Mouse (Mus musculus) hindbrain, postnatal 0 days (tissue): ENCODE data around the gene Tpk1. TPM values are rescaled to one million over a fixed set of nuclear protein-coding genes. Genes with fewer than 3 reads are reported as not detected.

Experiments used
- ATAC-seq: fragments of 200-750 bp; cut with Nextera tagmentation; 2 replicates; pipeline ENCODE4 v1.8.0; 2017; ENCODE audit warnings: mild to moderate bottlenecking, moderate TSS enrichment, moderate library complexity
- DNase-seq: peaks from one replicate; pipeline ENCODE4 v3.0.0-alpha.2; 2015; ENCODE audit warnings: low spot score
- H3K27ac ChIP-seq: fragments of 300-500 bp; sonication (generic); 2 replicates; pipeline ENCODE4 v1.5.1; 2014; ENCODE audit warnings: mild to moderate bottlenecking
- H3K27me3 ChIP-seq: fragments of 300-500 bp; sonication (generic); 2 replicates; pipeline ENCODE4 v1.6.1; 2014; ENCODE audit warnings: low read length, mixed read lengths; ENCODE audit not compliant: insufficient read depth
- H3K36me3 ChIP-seq: fragments of 300-500 bp; sonication (generic); 2 replicates; pipeline ENCODE4 v1.6.1; 2014; ENCODE audit warnings: low read length, mixed read lengths; ENCODE audit not compliant: insufficient read depth
- H3K4me1 ChIP-seq: fragments of 300-500 bp; sonication (generic); 2 replicates; pipeline ENCODE4 v1.6.1; 2014; ENCODE audit warnings: antibody characterized with exemption, low read length, mixed read lengths; ENCODE audit not compliant: insufficient read depth
- H3K4me2 ChIP-seq: fragments of 300-500 bp; sonication (generic); 2 replicates; pipeline ENCODE4 v1.6.1; 2014; ENCODE audit warnings: low read depth, mild to moderate bottlenecking, low read length, moderate library complexity, mixed read lengths
- H3K4me3 ChIP-seq: fragments of 300-500 bp; sonication (generic); 2 replicates; pipeline ENCODE4 v1.5.1; 2014; ENCODE audit warnings: low read length
- H3K9ac ChIP-seq: fragments of 300-500 bp; sonication (generic); replicated peaks from 2 replicates; pipeline ENCODE4 v1.6.1; 2014; ENCODE audit warnings: mild to moderate bottlenecking, low read length, moderate library complexity, mixed read lengths
- H3K9me3 ChIP-seq: fragments of 300-500 bp; sonication (generic); 2 replicates; pipeline ENCODE4 v1.6.1; 2016; ENCODE audit warnings: low read length, mixed read lengths
- CTCF ChIP-seq: IDR thresholded peaks from 2 replicates; pipeline ENCODE4 v1.5.1; 2016; ENCODE audit warnings: antibody characterized with exemption, control low read depth, low read depth
- WGBS: fragments of 180-500 bp; shearing (Covaris S2); extraction: QIAGEN DNeasy Blood & Tissue Kit; methylation state at CpG from one replicate; pipeline ENCODE4 v1.1.7; 2014; 5-methylcytosine and 5-hydroxymethylcytosine counted together
- polyA plus RNA-seq: library from polyadenylated mRNA; unstranded; fragments of >200 nt; fragmentation: Nextera tagmentation; extraction: Ambion mirVana; gene quantifications from 2 replicates; pipeline ENCODE4 v1.2.1, GENCODE M21; 2015
- total RNA-seq: library from RNA; depleted of rRNA; stranded (reverse); fragments of >200 nt; gene quantifications from 2 replicates; pipeline ENCODE4 v1.2.3, GENCODE M21; 2014

Gene Tpk1
- total and polyA plus RNA-seq, 2 experiments from 2014 or later, result 5.5 to 6.1 TPM

- Histone ChIP-seq H3K4me3 (no peak overlapping the region), H3K36me3 (no peaks in the 10 kb centered on the region), H3K9me3 (no peaks in the 10 kb centered on the region), H3K4me1 (no peaks in the 10 kb centered on the region), H3K27ac (no peak overlapping the region), H3K4me2 (no peak overlapping the region), H3K9ac (no peak overlapping the region), H3K27me3 (no peaks in the 10 kb centered on the region)
- no peak for TF ChIP-seq CTCF
- ATAC-seq (no peak), DNase-seq (no peak)
- WGBS, result 87% methylated on average over 5 of the region's 5 CpGs
Observed at GRCm38 (mm10) chr6:43363291-43363820, 302.7 kb downstream of the Tpk1 start.

GRCm38 (mm10) chr6:43361248-43361647 lies 304.8 kb downstream of the Tpk1 start:
- no peaks in the 10 kb centered on the region for H3K9me3 ChIP-seq
- TF ChIP-seq CTCF, result no peak
- H3K4me2 ChIP-seq, result no peak overlapping the region
- H3K36me3 ChIP-seq, result no peaks in the 10 kb centered on the region
- ATAC-seq, result no peak
- no peak overlapping the region for H3K9ac ChIP-seq
- WGBS, result 44% methylated on average over 5 of the region's 5 CpGs
- H3K4me1 ChIP-seq, result no peaks in the 10 kb centered on the region
- no peak for DNase-seq
- no peaks in the 10 kb centered on the region for H3K27me3 ChIP-seq
- H3K27ac ChIP-seq, result no peak overlapping the region
- H3K4me3 ChIP-seq, result no peak overlapping the region

DNA sequence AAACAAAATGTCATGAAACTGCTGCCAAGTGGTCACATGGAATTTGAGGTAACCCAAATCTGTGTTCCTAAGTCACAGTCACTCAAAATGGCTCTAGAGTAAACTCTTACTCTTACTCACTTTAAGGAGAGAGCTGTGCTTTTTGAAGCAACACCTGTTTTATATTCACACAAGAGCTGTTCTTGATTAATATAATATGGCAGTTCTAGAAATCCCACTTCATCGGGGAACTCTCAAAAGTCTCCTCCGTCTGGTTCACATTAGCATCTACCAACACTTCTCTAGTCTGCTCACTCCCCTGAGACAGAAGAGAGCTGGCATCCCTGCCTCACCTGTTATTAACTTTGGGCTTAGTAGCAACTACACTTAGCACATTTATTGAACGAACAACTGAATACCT lies 305.9 kb downstream of the Tpk1 start:
- H3K9me3 ChIP-seq, result no peaks in the 10 kb centered on the region
- WGBS, result 86% methylated on average over 3 of the region's 3 CpGs
- no peak for TF ChIP-seq CTCF

DNA sequence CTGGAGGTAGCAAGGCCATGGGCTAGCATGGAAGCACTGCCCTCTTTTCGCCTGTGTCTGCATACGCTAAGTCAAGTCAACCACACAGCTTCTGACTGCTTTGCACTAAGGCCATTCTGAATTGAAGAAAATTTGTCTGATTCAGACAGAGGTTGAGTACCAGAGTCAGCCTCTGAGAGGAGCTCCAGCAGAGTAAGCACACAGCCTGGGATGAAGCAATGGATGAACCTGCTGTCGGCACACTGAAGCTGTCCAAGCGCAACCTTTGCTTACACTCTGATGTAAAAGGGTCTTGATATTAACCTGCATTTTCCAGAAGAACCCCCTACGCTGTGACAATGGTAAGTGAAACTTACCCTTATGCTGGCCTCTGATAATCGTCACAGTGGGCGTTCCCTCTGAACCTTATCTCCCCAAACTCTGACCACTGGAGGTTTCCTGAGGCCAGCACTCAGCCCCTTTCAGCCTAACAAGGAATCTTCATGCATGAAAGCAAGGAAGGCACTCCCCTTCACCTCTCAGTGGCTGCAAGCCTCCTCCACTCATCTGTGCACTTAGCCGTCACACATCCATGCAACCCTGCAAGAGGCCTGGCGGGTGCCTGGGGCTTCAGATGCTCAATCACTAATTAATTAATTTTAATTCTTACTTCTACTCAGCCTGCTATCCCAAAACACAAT lies 311.4 kb downstream of the Tpk1 start:
- Histone ChIP-seq H3K27me3 (no peaks in the 10 kb centered on the region), H3K4me3 (no peak overlapping the region), H3K36me3 (no peaks in the 10 kb centered on the region), H3K4me1 (no peaks in the 10 kb centered on the region), H3K27ac (no peak overlapping the region), H3K9ac (no peak overlapping the region), H3K4me2 (no peak overlapping the region), H3K9me3 (no peaks in the 10 kb centered on the region)
- WGBS, result 69% methylated on average over 9 of the region's 9 CpGs
- ATAC-seq (peak; percentile 53; the same call in 1 of the 2 replicates), DNase-seq (no peak)
- TF ChIP-seq CTCF, result 0 out of 2 replicates have a peak, but pooled peaks have one; percentile 18

More for the DNA sequence above, 305.9 kb downstream of the Tpk1 start:
- H3K4me2 ChIP-seq, result no peak overlapping the region
- ATAC-seq (no peak), DNase-seq (no peak)
- H3K4me3 ChIP-seq, result no peak overlapping the region
- no peaks in the 10 kb centered on the region for H3K27me3 ChIP-seq
- H3K27ac ChIP-seq, result no peak overlapping the region
- H3K4me1 ChIP-seq, result no peaks in the 10 kb centered on the region
- H3K9ac ChIP-seq, result no peak overlapping the region
- H3K36me3 ChIP-seq, result no peaks in the 10 kb centered on the region

GRCm38 (mm10) chr6:43353446-43353845 lies 312.6 kb downstream of the Tpk1 start:
- H3K27me3 ChIP-seq, result no peaks in the 10 kb centered on the region
- no peak overlapping the region for H3K9ac ChIP-seq
- DNase-seq (no peak), ATAC-seq (no peak)
- no peak overlapping the region for H3K4me2 ChIP-seq
- 91% methylated on average over 4 of the region's 4 CpGs for WGBS
- TF ChIP-seq CTCF, result no peak
- no peaks in the 10 kb centered on the region for H3K36me3 ChIP-seq
- H3K4me1 ChIP-seq, result no peaks in the 10 kb centered on the region
- no peak overlapping the region for H3K27ac ChIP-seq
- no peaks in the 10 kb centered on the region for H3K9me3 ChIP-seq
- no peak overlapping the region for H3K4me3 ChIP-seq

DNA sequence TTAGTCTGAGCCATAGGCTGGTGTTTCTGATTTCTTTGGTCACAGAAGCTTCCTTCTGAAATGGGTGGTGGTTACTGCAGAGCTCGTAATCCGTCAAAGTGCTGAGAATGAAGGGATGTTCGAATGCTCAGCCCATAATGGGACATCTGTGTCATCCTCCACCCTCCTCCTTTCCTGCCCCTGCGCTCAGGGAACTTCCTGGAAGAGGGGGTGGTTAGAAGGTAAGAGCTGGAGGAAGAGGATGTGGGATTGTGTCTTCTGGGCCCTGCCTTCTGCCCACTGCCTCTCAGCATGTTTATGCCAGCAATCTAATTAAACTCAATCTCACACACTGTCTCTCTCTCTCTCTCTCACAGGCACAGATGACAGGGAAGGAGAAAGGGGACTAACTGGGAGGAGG lies 317.0 kb downstream of the Tpk1 start:
- no peaks in the 10 kb centered on the region for H3K27me3 ChIP-seq
- no peaks in the 10 kb centered on the region for H3K4me1 ChIP-seq
- H3K9ac ChIP-seq, result no peak overlapping the region
- ATAC-seq, result no peak
- no peak overlapping the region for H3K4me2 ChIP-seq
- H3K27ac ChIP-seq, result no peak overlapping the region
- no peak for TF ChIP-seq CTCF
- no peak overlapping the region for H3K4me3 ChIP-seq
- no peaks in the 10 kb centered on the region for H3K36me3 ChIP-seq
- WGBS, result 75% methylated on average over 4 of the region's 4 CpGs
- H3K9me3 ChIP-seq, result no peaks in the 10 kb centered on the region
- DNase-seq, result no peak

DNA sequence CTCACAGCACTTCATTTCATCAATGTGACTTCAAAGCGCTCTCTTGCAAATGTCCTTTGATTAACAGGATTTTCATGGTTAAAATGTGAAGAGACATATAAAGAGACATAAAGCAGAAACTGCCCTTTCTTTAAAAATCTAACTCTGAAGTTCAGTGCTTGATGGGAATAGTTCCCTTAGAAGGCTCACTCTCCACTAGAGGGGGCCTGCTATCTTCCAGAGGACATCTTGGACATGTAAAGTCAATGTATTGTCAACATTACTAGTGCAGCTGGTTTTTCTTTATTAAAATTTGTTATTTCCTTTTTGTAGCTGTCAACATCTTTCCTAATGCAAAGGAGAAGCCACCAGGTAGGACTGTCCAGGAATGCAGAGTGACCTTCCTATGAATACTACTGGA lies 318.4 kb downstream of the Tpk1 start:
- ATAC-seq, result no peak
- WGBS, result 100% methylated on average over 1 of the region's 1 CpGs

More for the DNA sequence above, 318.4 kb downstream of the Tpk1 start:
- no peak overlapping the region for H3K9ac ChIP-seq
- no peak for DNase-seq
- H3K36me3 ChIP-seq, result no peaks in the 10 kb centered on the region
- no peak overlapping the region for H3K4me2 ChIP-seq
- no peaks in the 10 kb centered on the region for H3K4me1 ChIP-seq
- H3K9me3 ChIP-seq, result no peaks in the 10 kb centered on the region
- no peak overlapping the region for H3K4me3 ChIP-seq
- H3K27me3 ChIP-seq, result no peaks in the 10 kb centered on the region
- peak; percentile 47 for TF ChIP-seq CTCF
- no peak overlapping the region for H3K27ac ChIP-seq
